Mouse (Mus musculus) G1E (cell line): Measurements from ENCODE around the gene Tas2r119.

Source experiments
- CTCF ChIP-seq: IDR thresholded peaks from 2 replicates; pipeline ENCODE4 v1.5.1; 2012; ENCODE audit warnings: low read depth, low read length, inconsistent platforms, mixed read lengths
- GATA1 ChIP-seq: IDR thresholded peaks from 2 replicates; pipeline ENCODE4 v1.6.1; 2012; ENCODE audit warnings: borderline replicate concordance, low read length, inconsistent platforms, mixed read lengths
- GATA2 ChIP-seq: IDR thresholded peaks from 2 replicates; pipeline ENCODE4 v1.6.1; 2012; ENCODE audit warnings: low read depth, low read length, inconsistent platforms, borderline replicate concordance
- POLR2AphosphoS5 ChIP-seq: IDR thresholded peaks from 2 replicates; pipeline ENCODE4 v1.6.1; 2012; ENCODE audit warnings: low read depth, low read length, inconsistent platforms; ENCODE audit not compliant: insufficient replicate concordance
- TAL1 ChIP-seq: conservative IDR thresholded peaks from 2 replicates; pipeline ENCODE4 v1.6.1; 2012; ENCODE audit warnings: low read depth, low read length, inconsistent platforms, mixed read lengths

DNA sequence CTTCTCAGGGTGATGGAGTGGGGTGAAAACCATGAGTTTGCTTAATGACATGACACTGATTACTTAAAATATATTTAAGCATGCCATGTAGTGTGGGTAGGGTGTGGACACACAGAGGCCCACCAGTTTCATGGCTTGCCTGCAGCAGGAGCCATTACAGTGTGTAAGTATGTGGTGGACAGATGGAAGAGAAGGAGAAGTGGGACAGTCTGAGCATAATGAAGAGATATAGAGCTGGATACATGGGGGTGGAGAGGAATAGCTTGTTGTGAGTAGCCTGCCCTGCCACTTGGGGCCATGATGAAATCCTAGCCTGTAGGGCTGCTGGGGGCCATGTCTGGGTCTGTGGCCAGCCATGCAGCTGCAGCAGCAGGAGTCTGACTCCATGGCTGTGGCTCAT lies 16.8 kb upstream of the Tas2r119 start:
- TF ChIP-seq CTCF (no peak), GATA1 (no peak), TAL1 (no peak), POLR2AphosphoS5 (no peak), GATA2 (no peak)
